Mouse (Mus musculus) activated CD4-positive, CD25-positive, alpha-beta regulatory T cell, adult 4 months (primary cell): ENCODE data around the gene Atrn. TPM values are rescaled to one million over a fixed set of nuclear protein-coding genes. Genes with fewer than 3 reads are reported as not detected.
"Not testable (repeated sequence)": the region's sequence is repeated elsewhere in the genome, so short reads cannot be mapped to it uniquely, and the experiment has no call there.

ENCODE experiments used
- ATAC-seq: one replicate; pipeline ENCODE4 v1.8.0; 2017
- polyA plus RNA-seq, 2 experiments: library from polyadenylated mRNA; unstranded; fragments of 100-300 nt; shearing (Covaris generic); gene quantifications; one replicate each; pipeline ENCODE4 v1.2.1; 2017

The Atrn gene
- polyA plus RNA-seq, 2 experiments from 2014 or later, result 4.6 to 6.2 TPM

DNA sequence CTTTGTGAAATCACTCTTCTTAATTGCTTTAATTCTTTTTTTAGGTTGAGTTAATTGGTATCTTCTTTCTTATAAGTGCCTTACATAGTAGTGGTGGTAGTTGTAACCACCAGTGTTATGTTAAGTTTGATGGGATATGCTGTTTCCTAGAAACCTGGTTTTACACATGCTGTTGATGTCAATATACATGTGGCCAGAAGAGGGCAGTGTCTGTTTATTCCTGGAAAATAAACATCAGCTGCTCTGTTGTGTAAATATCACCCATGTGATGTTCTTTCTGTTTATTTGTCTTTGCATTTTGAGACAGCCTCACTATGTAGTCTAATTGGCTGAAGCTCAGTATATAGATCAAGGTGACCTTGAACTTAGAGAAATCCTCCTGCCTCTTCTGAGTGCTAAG lies 55.6 kb downstream of the Atrn start:
- peak; percentile 28 for ATAC-seq

DNA sequence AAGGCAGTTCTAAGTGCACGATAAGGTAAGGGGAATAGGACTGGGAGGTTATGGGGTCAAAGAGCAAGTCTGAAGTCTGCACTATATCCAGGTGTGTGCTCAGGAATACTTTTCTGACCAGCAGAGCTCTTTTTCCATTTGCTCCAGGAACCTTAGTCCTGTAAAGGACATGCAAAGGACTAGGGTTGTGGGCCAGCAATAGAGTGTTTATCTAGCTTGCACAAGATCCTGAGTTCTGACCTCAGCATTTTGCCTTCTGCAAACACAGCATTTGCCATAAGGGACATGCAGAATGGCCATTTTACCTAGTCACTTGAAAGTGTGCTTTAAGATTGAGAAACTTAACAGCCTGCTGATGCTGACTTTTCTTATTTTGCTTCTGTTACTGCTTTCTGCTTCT lies 58.7 kb downstream of the Atrn start:
- no peak for ATAC-seq

DNA sequence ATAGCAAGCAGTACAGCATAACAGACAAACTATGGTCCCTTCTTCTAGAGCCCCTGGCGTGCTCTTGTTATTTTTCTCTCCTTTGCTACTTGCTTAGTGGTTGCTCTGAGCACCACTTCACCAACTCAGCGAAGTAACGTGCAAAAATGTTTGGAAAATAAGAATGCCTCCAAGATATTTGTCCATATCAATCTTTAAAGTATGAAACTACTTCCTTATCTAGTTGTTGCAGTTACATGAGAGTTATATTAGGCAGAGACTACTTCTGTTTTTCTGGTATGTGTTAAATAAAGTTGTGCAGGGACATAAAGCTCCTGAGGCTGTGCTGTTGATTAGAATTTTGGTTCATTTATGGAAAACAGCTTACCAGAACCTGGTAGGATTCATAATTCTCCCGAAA lies 64.7 kb downstream of the Atrn start:
- ATAC-seq, result no peak

DNA sequence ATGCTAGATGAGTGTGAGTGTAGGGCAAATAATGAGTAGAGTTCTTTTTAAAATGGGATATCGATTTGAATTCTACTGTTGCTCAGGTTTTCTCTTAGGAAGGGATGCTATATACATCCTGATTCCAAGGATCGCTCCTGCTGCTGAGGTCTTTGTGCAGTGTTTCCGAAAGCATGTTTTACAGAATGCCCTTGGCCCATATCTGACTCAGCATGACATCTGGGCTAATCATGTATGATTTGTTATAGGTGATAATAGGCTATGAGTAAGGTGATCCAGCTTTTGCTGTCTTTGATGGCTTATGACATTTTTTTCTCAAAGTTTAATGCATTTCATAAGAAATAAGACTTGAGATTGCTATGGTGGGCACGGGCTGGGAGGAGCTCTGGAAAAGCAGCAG lies 66.1 kb downstream of the Atrn start:
- ATAC-seq, result no peak

DNA sequence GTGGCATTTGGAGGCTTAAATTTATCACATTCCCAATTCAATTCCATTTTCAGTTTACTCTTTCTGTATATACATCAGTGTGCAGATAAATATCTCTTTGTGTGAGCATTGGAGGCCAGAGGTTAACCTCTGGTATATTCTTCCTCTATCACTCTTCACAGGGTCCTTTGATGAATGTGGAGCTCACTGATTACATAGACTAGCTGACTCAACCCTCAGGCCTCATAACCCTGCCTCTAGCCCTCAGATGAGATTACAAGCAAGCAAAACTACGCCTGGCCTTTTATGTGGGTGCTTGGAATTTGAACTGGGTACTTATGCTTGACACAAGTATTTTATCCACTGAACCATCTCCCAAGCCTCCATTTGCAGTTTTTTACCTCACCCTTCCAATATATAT lies 68.6 kb downstream of the Atrn start:
- ATAC-seq, result no peak

DNA sequence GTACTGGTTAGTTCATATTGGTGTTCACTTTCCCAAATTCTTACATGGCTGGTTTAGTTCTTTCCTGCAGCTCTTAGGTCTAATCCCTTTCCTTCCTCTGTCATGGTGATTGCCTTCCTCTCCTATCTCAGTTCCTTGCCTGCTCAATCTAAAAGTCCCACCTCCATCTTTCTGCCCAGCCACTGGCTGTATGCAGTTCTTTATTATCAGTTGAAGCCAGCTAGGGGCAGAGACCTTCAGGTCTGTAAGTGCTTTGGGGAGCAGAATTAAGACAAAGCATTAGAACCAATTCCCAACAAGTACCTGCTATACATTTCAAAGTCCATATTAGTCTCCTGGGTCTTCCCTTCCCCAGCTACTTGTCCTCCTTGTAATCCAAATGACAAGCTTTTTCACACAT lies 71.3 kb downstream of the Atrn start:
- ATAC-seq, result no peak

DNA sequence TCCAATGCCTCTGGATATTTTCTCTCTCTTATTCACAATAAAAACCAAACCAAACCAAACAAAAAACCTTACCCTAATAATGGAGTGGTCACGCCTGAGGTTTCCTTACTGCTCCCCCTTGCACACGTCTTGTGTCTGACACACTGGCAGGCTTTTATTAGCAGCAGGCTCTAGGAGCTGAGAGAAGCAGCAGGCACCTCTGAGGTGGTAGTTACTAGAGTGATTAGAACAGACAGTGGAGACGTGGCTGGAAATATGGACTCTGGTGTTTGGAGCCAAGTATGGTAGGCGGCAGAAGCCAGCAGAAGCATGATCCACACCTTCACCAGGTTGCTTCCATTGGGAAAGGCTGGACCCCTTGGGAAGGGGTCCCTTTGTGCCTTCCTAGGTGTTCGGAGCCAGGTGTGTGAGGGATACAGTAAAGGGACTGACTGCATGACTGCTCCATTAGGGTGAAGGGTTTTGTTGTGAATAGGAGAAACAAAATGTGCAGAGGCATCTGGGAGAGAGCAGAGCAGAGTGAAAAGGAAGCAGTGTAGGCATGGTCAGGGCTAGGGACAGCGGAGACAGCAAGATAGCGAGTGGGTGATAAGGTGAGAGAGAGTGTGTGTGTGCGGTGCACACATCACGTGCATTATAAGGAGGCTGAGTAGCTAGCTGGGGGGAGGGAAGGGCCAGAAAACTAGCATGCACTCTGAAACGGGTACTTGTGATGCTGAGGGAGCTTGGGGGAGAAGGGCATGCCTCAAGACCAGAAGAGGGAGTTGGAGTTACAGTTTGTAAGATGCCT lies 72.0 kb downstream of the Atrn start:
- no peak for ATAC-seq

DNA sequence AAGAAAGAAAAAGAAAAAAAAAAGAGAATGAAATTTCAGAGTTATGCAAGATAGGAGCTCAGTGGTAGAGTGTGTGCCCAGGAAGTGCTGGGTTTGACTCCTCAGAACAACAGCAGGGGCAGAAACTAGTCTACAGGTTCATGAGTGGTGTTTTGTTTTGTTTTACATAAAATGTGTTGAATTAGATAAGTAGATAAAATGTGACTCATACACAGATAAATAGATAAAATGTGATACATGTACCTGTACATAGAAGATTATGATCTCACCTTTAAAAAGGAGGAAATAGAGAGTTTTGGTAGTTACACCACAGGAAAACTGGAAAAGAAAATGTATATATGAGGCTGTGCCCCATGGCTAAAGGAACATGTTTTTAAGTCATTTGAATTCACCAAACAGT lies 72.8 kb downstream of the Atrn start:
- ATAC-seq, result no peak

DNA sequence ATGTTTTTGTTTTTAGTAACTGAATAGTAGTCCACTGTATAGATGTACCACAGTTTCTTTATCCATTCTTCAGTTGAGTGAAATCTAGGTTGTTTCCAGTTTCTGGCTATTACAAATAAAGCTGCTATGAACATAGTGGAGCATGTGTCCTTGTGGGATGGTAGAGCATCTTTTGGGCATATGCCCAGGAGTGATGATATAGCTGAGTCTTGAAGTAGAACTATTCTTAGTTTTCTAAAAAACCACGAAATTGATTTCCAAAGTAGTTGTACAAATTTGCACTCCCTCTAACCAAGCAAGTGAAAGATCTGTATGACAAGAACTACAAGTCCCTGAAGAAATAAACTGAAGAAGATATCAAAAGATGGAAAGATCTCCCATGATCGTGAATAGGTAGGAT lies 86.5 kb downstream of the Atrn start:
- no peak for ATAC-seq

DNA sequence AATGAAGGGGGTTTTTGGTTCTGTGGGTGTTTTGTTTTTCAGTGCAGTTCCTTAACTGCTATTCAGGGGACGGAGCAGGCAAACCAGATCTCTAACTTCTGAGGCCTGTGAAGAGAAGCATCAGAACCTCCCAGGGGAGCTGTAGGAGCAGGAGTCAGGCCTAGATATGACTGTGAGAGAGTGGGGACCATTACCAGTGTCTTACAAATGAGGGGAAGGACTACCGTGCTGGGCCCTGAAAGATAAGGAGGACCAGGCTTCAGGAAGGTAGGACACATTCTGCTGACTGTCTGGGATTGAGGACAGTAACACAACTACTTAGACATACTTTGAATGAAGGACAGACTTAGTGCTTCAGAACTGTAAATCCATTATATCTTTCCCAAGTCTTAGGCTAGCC lies 102.8 kb downstream of the Atrn start:
- no peak for ATAC-seq

DNA sequence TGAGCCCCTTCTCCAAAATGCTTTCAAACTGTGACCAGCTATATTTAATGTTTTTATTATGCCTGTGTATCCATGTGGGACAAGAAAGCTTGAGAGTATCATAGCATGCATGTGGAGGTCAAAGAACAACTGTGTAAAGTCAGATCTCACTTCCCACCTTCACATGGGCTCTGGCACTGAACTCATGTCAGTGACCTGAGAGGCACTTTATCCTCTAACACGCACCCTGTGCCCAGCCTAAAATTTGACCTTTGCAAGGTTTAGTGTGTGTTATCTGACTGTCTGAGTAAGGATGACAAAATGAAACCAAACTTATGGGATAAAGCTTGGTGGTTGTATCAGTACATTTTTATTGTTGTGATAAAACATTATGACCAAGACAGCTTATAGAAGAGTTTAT lies 104.3 kb downstream of the Atrn start:
- no peak for ATAC-seq

DNA sequence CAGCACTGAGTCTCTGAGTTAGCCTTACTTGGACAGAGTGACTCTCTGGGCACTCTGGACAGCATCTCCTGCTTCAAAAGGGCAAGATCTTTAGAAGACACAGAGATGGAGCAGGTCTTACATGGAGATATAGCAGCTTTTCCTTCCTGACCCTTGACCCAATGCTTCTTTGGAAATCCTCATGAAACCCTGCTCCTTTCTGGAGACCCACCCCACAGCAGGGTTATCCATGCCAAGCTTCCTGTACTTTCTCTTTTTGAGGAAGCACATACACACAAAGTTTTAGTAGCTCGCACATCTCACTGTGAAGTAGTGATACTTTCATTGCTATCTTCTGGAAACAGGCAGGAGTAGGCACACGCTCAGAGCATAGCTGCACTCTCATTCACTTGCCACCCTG lies 118.9 kb downstream of the Atrn start:
- no peak for ATAC-seq

DNA sequence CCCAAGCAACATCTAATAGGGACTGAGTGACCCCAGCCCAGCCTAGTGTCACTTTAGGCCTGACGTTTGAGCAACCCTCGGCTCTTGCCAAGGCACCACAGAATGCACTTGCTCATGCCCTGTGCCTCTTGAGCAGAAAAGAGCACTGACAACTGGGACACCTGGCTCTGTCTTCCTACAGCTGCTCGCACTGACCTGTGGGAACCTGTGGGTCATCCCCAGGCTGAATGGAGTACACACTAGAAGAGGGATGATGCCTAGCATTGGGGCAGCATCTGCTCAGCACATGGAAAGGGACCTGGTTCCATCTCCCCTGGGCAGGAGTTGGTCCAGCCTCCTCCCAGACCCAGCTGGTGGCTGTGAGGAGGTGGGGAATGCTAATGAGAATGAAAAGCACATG lies 120.6 kb downstream of the Atrn start:
- ATAC-seq, result no peak

DNA sequence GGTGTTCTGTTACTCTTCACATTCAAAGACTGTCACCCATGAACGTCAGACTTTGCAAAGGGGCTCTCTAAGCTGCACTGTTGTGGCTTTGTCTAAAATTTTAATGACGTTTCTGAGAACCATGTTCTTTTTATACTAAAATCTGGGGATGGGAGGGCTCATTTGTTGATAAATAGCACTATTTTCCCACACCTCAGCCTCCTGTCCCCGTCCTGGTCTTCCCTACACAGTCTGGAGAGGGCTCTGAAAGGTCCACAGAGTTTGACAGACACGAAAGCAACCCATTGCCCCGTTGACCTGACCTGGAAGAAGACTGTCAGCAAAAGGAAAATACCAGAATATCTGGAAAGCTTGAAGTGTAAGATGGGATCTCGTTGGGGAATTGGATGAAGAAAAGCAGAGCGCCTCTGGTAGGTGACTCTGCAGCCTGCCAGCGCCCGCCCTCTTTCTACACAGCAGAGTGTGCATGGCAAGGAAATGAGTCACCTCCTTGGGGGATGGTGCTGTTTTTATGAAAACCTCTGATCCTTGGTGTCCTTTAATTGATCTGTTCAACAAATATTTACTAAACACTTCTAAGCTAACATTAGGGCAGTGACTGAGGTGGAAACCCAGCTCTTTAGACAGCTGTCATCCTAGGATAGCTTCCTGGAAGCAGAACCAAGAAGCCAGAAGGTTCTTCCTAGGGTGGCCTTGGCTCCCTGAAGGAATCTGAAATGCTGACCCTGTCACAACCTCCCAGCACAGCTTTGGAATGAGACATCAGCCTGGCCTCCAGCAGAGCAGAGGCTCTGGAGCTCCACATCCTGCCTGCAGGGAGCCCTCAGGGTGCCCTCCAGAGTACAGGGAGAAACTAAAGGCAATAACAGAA lies 123.0 kb downstream of the Atrn start:
- no peak for ATAC-seq

DNA sequence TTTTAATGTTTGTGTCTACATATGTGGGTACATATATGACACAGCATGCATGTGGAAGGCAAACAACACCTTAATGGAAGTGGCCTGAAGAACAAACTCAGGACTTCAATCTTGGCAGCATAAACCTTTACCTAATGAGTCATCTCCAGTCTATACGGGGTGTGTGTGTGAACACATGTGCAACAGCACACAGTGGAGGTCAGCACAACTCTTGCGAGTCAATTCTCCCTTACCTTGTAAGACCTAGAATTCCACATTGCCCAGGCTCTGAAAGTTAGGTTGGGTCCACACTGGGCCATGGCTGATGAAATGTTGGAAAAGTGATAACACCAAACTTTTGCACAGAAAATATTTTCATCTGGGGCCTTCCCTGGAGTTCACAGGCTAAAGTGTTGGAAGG lies 124.3 kb downstream of the Atrn start:
- ATAC-seq, result no peak

DNA sequence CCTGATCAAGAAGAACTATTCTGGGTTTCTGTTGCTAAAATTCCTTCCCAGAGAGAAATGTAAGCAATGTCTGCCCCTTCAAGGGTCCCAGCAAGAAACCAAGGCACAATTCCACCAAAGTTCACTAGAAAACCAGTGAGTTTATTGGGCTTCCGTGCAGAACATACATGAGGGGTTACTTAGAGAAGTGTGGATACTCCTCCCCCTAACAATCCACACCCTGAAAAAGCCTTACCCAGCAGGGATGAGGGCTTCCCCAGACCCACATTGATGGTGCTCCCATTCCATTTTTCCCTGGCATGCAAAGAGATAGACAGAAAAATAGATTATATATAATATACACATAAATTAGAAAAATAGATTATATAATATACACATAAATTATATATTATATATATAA lies 124.7 kb downstream of the Atrn start:
- ATAC-seq, result no peak

DNA sequence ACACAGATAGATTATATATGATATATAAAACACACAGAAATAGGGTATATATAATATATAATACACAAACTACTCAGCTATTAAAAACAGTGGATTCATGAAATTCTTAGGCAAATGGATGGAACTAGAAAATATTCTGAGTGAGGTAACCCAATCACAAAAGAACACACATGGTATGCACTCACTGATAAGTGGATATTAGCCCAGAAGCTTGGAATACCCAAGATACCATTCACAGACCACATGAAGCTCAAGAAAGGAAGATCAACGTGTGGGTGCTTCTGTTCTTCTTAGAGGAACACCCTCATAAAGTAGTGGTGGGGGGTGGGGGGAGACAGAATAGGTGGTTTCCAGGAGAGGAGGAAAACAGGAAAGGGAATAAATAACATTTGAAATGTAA lies 125.1 kb downstream of the Atrn start:
- ATAC-seq, result not testable (repeated sequence)

DNA sequence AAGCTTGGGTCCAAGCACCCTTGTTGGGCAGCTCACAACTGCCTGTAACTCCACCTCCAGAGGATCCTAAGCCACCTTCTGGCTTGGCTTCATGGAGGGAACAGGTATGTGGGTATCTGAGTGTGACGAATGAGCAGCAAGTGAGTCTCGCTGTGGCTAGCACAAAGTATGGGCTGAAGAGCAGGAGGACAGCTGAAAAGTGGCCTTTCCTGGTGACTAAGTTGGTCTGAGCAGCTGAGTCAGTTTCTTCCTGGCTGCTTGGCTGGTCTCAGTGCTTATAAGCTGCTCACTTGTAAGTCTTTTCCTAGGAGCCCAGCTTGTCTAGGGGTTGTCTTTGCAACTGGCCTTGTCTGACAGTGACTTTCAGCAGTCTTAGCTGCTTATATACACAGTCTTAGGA lies 130.0 kb downstream of the Atrn start:
- ATAC-seq, result no peak

DNA sequence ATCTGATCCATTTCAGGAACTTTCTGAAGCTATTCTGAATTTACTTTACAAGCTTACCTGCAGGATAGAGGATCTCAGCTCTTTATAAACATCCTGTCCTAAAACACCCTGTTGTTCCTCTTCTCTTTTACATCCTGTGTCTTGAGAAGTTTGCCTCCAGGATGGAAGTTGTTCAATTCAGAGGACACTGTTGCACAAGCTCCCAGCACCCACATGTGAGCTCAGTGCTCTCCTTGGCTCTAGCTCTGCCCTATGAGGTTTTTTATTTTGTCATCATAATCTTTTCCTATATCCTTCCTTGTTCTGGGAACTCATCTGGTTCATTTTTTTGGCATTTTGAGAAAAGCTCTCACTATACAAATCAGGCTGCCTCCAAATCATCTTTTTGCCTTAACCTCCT lies 130.5 kb downstream of the Atrn start:
- ATAC-seq, result no peak

DNA sequence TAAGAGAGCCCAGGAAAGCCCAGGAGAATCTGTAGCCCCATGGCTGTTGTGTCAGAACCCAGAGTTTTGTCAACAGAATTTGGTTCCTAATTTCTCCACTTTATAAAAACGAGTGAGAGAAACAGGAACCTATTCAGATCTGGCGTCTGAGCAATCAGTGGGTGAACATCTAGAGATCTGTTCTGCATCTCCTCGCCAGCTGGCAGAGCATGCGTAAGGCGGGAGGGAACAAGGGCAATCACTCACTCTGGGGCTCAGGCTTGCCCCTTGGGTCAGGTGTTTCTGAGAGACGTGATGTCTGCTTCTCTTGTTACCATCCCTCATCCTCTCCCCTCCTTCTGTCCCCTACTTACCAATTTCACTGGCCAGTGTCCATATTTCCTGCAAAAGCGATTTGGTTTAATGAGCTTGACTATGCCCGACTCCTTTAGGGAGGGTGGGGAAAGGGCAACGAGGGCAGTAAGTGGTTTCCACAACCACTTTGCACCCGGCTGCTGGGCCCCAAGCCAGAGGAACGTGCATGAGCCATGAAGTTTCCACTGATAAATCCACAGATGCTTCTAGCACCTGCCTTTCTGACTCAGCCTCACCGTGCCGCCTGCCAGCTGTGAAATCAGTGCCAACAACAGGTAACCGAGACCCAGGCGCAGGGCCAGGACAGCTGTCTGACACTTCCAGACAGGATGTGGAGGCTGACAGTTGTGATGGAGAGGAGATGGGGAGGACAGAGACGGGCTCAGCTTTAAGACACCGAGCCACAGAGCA lies 131.1 kb downstream of the Atrn start:
- ATAC-seq, result no peak

DNA sequence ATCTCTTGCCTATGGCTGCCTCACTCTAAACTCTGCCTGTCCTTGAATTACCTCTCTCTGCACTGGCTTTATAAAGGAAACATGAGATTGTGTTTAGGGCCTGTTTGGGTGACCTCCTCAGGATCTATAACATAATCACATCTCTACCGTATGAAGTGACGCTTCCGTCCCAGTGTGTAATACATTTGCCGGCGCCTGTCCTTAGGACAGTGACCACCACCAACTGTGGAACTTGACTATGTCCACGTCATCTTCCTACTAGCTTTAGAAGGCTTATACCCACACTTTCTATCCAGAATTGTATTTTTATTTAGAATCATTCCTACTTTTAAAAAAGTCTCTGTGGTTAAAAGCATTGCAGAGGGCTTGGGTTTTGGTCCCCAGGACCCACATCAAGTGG lies 131.9 kb downstream of the Atrn start:
- no peak for ATAC-seq

DNA sequence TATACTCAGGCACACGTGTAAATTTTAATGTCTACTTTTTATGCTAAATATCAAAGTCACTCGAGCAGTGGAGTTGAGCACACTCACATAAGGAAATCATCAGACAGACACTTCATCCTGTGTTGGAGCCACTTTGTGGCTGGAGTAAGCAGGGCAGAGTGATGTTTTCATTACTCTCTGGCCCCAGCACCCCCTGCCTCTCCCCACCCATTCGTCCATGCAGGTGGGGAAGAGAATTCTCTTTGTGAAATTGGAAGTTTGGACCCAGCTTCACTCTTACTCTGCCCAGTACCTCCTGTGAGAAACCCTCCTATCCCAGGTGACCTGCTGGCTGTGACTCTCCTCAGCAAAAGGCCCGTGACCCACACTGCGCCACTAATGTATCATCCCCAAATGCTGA lies 132.4 kb downstream of the Atrn start:
- no peak for ATAC-seq
